22 mouse cellular contexts compared by ENCODE assay signal in the genomic region with DNA sequence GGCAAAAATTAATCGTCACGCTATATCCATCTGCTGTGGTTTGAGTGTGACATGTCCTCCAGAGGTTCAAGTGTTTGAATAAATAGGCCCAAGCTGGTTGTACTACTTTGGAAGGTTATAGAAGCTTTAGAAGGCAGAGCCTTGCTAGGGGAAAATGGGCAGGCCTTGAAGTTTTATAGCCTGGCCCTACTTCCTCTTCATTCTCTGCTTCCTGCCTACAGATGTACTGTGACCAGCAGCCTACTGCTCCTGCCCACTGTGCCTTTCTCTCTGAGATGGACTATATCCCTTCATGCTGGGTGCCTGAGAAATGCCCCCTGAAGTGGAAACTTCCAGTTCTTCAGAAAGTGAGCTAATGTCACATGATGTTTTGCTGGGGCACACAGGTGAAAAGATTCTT.
DNase-seq lines count a peak whose midpoint lies in the region; ATAC-seq lines count a peak whose summit lies in the region.
"Had no signal": no experiment of that assay in that cellular context is flagged by ENCODE, and none has a peak within 500 bp of the region (broad histone marks: within the 10 kb centered on the region; RNA-seq: fewer than 3 reads in every experiment).

No protein-coding gene starts in this region.

- no peaks in the 10 kb centered on the region for H3K27me3 ChIP-seq in heart, embryonic 15.5 days
- no peaks in the 10 kb centered on the region for H3K27me3 ChIP-seq in splenic B cell, adult 2 months (ENCODE audit: control insufficient read depth, insufficient read depth, low read length, poor library complexity, severe bottlenecking)
- H3K27me3 ChIP-seq: embryonic facial prominence, embryonic 13.5 days; forebrain, embryonic 12.5 days; forebrain, embryonic 15.5 days; heart, embryonic 12.5 days; hindbrain, embryonic 12.5 days; hindbrain, embryonic 15.5 days had no signal

- peaks cover 15% of the 10 kb centered on the region for H3K4me1 ChIP-seq in heart, embryonic 15.5 days (replicated peaks)
- H3K4me1 ChIP-seq: forebrain, embryonic 12.5 days; forebrain, embryonic 15.5 days; hindbrain, embryonic 12.5 days; hindbrain, embryonic 15.5 days had no signal

- no peaks in the 10 kb centered on the region for H3K36me3 ChIP-seq in heart, embryonic 15.5 days
- no peaks in the 10 kb centered on the region for H3K36me3 ChIP-seq in splenic B cell, adult 2 months (ENCODE audit: control insufficient read depth, insufficient read depth, low read length, poor library complexity, severe bottlenecking)
- H3K36me3 ChIP-seq: embryonic facial prominence, embryonic 13.5 days; forebrain, embryonic 12.5 days; forebrain, embryonic 15.5 days; heart, embryonic 12.5 days; hindbrain, embryonic 12.5 days; hindbrain, embryonic 15.5 days had no signal

- no peak for ATAC-seq in CD4-positive, CD25-positive, alpha-beta regulatory T cell, adult 4 months
- ATAC-seq in heart, embryonic 15.5 days (replicated peaks; ENCODE audit: insufficient number of reproducible peaks, insufficient read depth, low FRiP score, low read depth): no peak
- ATAC-seq in megakaryocyte, adult 5-6 weeks (ENCODE audit: poor library complexity, severe bottlenecking): peak; percentile 58
- ATAC-seq: activated CD4-positive, CD25-positive, alpha-beta regulatory T cell, adult 4 months; forebrain, embryonic 15.5 days; intestine, postnatal 0 days had no signal

- H3K9ac ChIP-seq in heart, embryonic 15.5 days: no peak overlapping the region
- H3K9ac ChIP-seq: embryonic facial prominence, embryonic 13.5 days; forebrain, embryonic 12.5 days; forebrain, embryonic 15.5 days; heart, embryonic 12.5 days; hindbrain, embryonic 12.5 days; hindbrain, embryonic 15.5 days had no signal

- H3K27ac ChIP-seq in heart, embryonic 15.5 days: peak overlapping the region; percentile 34; the same call in 1 of the 2 replicates
- H3K27ac ChIP-seq: forebrain, embryonic 12.5 days; forebrain, embryonic 15.5 days; hindbrain, embryonic 12.5 days; hindbrain, embryonic 15.5 days had no signal

- H3K9me3 ChIP-seq in heart, embryonic 15.5 days (replicated peaks): no peaks in the 10 kb centered on the region
- H3K9me3 ChIP-seq: embryonic facial prominence, embryonic 13.5 days; forebrain, embryonic 12.5 days; forebrain, embryonic 15.5 days; heart, embryonic 12.5 days; hindbrain, embryonic 12.5 days; hindbrain, embryonic 15.5 days had no signal

- DNase-seq in CD4-positive, CD25-positive, alpha-beta regulatory T cell, adult 2 months (ENCODE audit: low read depth, low spot score): peak; percentile 8
- DNase-seq in heart, adult 8-10 months (ENCODE audit: low spot score): no peak
- DNase-seq in splenic B cell, adult 2 months (ENCODE audit: low read depth, low spot score): peak; percentile 4
- DNase-seq in B cell, adult 2 months: no peak
- no peak for DNase-seq in spleen, adult 12 weeks (ENCODE audit: low spot score)
- DNase-seq: adrenal gland, adult 8-10 months; adrenal gland, postnatal 25 days; cerebellum, adult 18-20 months; cerebellum, adult 9-10 months; cerebellum, postnatal 14 days; gastrocnemius, postnatal 25 days had no signal

- no peak overlapping the region for H3K4me3 ChIP-seq in heart, embryonic 15.5 days
- H3K4me3 ChIP-seq: embryonic facial prominence, embryonic 13.5 days; forebrain, embryonic 12.5 days; forebrain, embryonic 15.5 days; heart, embryonic 12.5 days; hindbrain, embryonic 12.5 days; hindbrain, embryonic 15.5 days had no signal

- H3K4me2 ChIP-seq in heart, embryonic 15.5 days: no peak overlapping the region
- H3K4me2 ChIP-seq: embryonic facial prominence, embryonic 13.5 days; forebrain, embryonic 12.5 days; forebrain, embryonic 15.5 days; heart, embryonic 12.5 days; hindbrain, embryonic 12.5 days; hindbrain, embryonic 15.5 days had no signal

- 96% methylated on average over 2 of the region's 2 CpGs for WGBS in heart, embryonic 15.5 days

Comparison
In these comparisons a context has a peak if more than half of its experiments do, and no peak if none do; other contexts are left out.
1. DNase-seq: peak in CD4-positive, CD25-positive, alpha-beta regulatory T cell, adult 2 months (single experiment) and splenic B cell, adult 2 months (single experiment); none in heart, adult 8-10 months (single experiment), B cell, adult 2 months (0 of 2) and spleen, adult 12 weeks (single experiment).